In genomic region chr12:13134168-13134567, GRCm38 (mm10) we compare ENCODE assay signal across 14 mouse cellular contexts.
"Had no signal": no experiment of that assay in that cellular context is flagged by ENCODE, and none has a peak within 500 bp of the region (broad histone marks: within the 10 kb centered on the region; RNA-seq: fewer than 3 reads in every experiment).

No protein-coding gene starts in this region.

- H3K27me3 ChIP-seq: kidney, embryonic 15.5 days; limb, embryonic 13.5 days; midbrain, embryonic 15.5 days had no signal

- H3K36me3 ChIP-seq: kidney, embryonic 15.5 days; limb, embryonic 13.5 days; midbrain, embryonic 15.5 days; neural tube, embryonic 13.5 days had no signal

- H3K9me3 ChIP-seq: kidney, embryonic 15.5 days; limb, embryonic 13.5 days; megakaryocyte, embryonic 14.5 days; midbrain, embryonic 15.5 days; neural tube, embryonic 13.5 days had no signal

- H3K9ac ChIP-seq: kidney, embryonic 15.5 days; limb, embryonic 13.5 days; liver, embryonic 14.5 days; midbrain, embryonic 15.5 days; neural tube, embryonic 13.5 days had no signal

- H3K27ac ChIP-seq: kidney, embryonic 15.5 days; limb, embryonic 13.5 days; liver, embryonic 14.5 days; midbrain, embryonic 15.5 days; neural tube, embryonic 13.5 days had no signal

- ATAC-seq: lung, postnatal 0 days; midbrain, embryonic 15.5 days had no signal

- DNase-seq: layer of hippocampus, adult 9-11 months; left cerebral cortex, postnatal 4 days; lung, adult 18-20 months; lung, postnatal 4 days; right cerebral cortex, postnatal 25 days; thymus, postnatal 36 days had no signal

- H3K4me2 ChIP-seq: kidney, embryonic 15.5 days; limb, embryonic 13.5 days; midbrain, embryonic 11.5 days; midbrain, embryonic 15.5 days; neural tube, embryonic 13.5 days had no signal

- H3K4me1 ChIP-seq: megakaryocyte, embryonic 14.5 days; midbrain, embryonic 15.5 days; neural tube, embryonic 13.5 days had no signal

- H3K4me3 ChIP-seq: kidney, embryonic 15.5 days; limb, embryonic 13.5 days; megakaryocyte, embryonic 14.5 days; midbrain, embryonic 15.5 days; neural tube, embryonic 13.5 days had no signal
